Mouse (Mus musculus) hindbrain, embryonic 15.5 days (tissue): ENCODE results near the gene Sfrp5. TPM values are rescaled to one million over a fixed set of nuclear protein-coding genes. Genes with fewer than 3 reads are reported as not detected.

Experiments
- ATAC-seq: fragments of 200-750 bp; cut with Nextera tagmentation; 2 replicates; pipeline ENCODE4 v1.8.0; 2017; ENCODE audit warnings: low read depth, moderate number of reproducible peaks, moderate TSS enrichment; ENCODE audit not compliant: low FRiP score
- H3K27ac ChIP-seq: fragments of 300-500 bp; sonication (generic); replicated peaks from 2 replicates; pipeline ENCODE4 v1.5.1; 2015; ENCODE audit warnings: mild to moderate bottlenecking, inconsistent platforms
- H3K27me3 ChIP-seq: fragments of 300-500 bp; sonication (generic); 2 replicates; pipeline ENCODE4 v1.6.1; 2015; ENCODE audit warnings: control low read depth, inconsistent platforms
- H3K36me3 ChIP-seq: fragments of 300-500 bp; sonication (generic); 2 replicates; pipeline ENCODE4 v1.6.1; 2015; ENCODE audit warnings: control low read depth, inconsistent platforms
- H3K4me1 ChIP-seq: fragments of 300-500 bp; sonication (generic); replicated peaks from 2 replicates; pipeline ENCODE4 v1.6.1; 2015; ENCODE audit warnings: control low read depth, inconsistent platforms
- H3K4me2 ChIP-seq: fragments of 300-500 bp; sonication (generic); 2 replicates; pipeline ENCODE4 v1.6.1; 2015; ENCODE audit warnings: moderate library complexity, mild to moderate bottlenecking, inconsistent platforms
- H3K4me3 ChIP-seq: fragments of 300-500 bp; sonication (generic); 2 replicates; pipeline ENCODE4 v1.5.1; 2015; ENCODE audit warnings: mild to moderate bottlenecking, inconsistent platforms
- H3K9ac ChIP-seq: fragments of 300-500 bp; sonication (generic); 2 replicates; pipeline ENCODE4 v1.6.1; 2015; ENCODE audit warnings: inconsistent platforms
- H3K9me3 ChIP-seq: fragments of 300-500 bp; sonication (generic); 2 replicates; pipeline ENCODE4 v1.6.1; 2016; ENCODE audit warnings: control low read depth, inconsistent platforms
- WGBS: fragments of 180-500 bp; shearing (Covaris S2); methylation state at CpG from one replicate; pipeline ENCODE4 v1.1.7; 2015; 5-methylcytosine and 5-hydroxymethylcytosine counted together
- polyA plus RNA-seq: library from polyadenylated mRNA; unstranded; fragments of >200 nt; fragmentation: Nextera tagmentation; extraction: Ambion mirVana; gene quantifications from 2 replicates; pipeline ENCODE4 v1.2.1, GENCODE M21; 2015

Gene Sfrp5
- polyA plus RNA-seq, 1 experiment from 2014 or later, result 3.2 TPM

DNA sequence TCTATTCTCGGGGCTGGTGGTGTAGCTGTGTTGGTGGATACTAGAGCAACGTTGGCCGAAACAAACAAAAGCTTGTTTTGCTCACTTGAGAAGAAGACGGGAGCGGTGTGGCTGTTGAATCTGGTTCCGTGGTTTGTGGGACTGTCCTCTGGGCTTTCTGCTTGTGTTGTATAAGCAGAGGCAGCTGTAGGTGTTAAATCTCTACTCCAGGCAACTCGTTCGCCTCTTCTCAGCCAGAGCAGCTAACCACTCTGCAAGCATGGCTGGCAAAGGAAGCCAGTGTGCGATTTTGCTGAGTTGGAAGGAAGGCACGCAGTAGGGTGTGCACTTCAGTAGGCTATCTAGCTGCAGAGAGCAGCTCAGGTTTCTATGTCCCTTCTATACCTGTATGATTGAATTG, 24.4 kb upstream of the Sfrp5 start:
- H3K4me2 ChIP-seq, result no peak overlapping the region
- ATAC-seq, result no peak
- H3K9me3 ChIP-seq, result no peaks in the 10 kb centered on the region
- no peak overlapping the region for H3K27ac ChIP-seq
- no peaks in the 10 kb centered on the region for H3K36me3 ChIP-seq
- no peak overlapping the region for H3K9ac ChIP-seq
- WGBS, result 88% methylated on average over 10 of the region's 10 CpGs
- no peaks in the 10 kb centered on the region for H3K27me3 ChIP-seq
- peaks cover 9% of the 10 kb centered on the region for H3K4me1 ChIP-seq
- no peak overlapping the region for H3K4me3 ChIP-seq

DNA sequence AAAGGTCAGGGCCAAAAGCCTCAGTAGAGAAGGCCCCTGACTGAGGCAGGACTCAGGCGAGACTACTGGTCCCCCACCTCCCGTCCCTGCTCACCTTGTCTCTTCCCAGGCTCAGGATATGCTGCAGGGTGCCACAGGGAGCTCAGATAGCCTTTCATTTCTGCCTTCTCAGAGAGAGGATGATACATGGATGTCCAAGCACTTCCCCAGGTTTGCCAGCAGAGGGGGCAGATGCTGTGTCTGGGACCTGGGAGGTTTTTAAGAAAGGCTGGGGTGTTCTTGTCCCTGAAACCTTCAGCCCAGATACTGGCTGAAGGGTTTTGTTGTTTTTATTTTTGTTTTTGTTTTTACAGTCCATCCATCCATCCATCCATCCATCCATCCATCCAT, 15.3 kb upstream of the Sfrp5 start:
- no peaks in the 10 kb centered on the region for H3K4me1 ChIP-seq
- ATAC-seq, result peak; percentile 63; the same call in 1 of the 2 replicates
- no peak overlapping the region for H3K9ac ChIP-seq
- no peak overlapping the region for H3K4me2 ChIP-seq
- H3K36me3 ChIP-seq, result no peaks in the 10 kb centered on the region
- WGBS, result 5% methylated on average over 2 of the region's 2 CpGs
- no peaks in the 10 kb centered on the region for H3K27me3 ChIP-seq
- no peak overlapping the region for H3K27ac ChIP-seq
- H3K4me3 ChIP-seq, result no peak overlapping the region
- no peaks in the 10 kb centered on the region for H3K9me3 ChIP-seq

DNA sequence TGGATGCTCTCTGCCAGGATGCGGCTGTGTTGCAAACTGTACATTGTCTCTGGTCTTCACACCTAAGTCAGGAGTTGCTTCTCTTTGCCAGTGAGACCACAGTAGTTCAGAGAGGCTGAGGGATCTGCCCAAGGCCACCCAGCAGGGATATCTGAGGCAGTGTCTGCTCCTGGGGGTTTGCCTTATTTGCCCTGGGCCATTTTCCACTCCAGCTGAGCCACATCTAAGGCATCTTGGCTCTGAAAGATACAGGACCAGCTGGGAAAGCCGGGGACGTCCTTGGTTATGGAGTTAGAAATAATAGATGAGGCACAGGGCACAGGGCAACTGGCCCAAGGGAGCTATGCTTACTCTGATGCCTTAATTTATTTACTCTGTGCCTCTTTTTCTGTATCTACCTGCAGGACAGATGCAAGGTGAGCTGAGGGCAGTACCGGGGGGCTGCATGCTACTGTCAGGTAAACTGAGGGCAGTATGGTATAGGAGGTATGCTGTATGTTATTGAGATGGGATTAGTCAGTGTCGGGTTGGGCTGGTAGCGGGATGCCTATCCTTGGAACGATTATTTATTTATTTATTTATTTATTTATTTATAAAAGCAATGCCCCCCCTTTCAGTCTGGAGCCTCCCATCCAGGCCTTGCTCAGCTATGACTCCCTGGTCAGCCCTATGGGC, 14.8 kb upstream of the Sfrp5 start:
- Histone ChIP-seq H3K4me3 (no peak overlapping the region), H3K4me2 (no peak overlapping the region), H3K27ac (no peak overlapping the region), H3K9ac (no peak overlapping the region), H3K36me3 (no peaks in the 10 kb centered on the region), H3K4me1 (no peaks in the 10 kb centered on the region), H3K27me3 (no peaks in the 10 kb centered on the region), H3K9me3 (no peaks in the 10 kb centered on the region)
- 72% methylated on average over 7 of the region's 7 CpGs for WGBS
- peak; percentile 30; the same call in 1 of the 2 replicates for ATAC-seq

DNA sequence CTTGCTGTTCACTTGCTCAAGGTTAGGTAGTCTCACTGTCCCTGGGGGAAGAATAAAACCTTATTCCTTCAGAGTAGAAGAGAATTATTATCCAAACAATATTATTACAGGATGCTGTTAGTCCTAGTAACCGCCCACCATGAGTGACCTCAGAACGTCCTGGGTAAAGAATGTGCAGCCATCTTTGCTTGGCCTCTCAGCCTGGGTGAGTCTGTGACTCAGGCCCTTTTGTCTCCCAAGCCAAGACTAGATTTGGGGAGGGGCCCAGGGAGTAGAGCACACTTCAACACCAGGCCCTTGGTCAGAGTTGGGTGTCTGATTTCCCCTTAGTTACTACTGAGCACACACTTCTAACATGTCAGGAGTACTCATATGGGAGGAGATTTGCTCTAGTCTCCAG, 12.5 kb upstream of the Sfrp5 start:
- no peak overlapping the region for H3K9ac ChIP-seq
- no peak for ATAC-seq
- WGBS, result 81% methylated on average over 2 of the region's 2 CpGs

DNA sequence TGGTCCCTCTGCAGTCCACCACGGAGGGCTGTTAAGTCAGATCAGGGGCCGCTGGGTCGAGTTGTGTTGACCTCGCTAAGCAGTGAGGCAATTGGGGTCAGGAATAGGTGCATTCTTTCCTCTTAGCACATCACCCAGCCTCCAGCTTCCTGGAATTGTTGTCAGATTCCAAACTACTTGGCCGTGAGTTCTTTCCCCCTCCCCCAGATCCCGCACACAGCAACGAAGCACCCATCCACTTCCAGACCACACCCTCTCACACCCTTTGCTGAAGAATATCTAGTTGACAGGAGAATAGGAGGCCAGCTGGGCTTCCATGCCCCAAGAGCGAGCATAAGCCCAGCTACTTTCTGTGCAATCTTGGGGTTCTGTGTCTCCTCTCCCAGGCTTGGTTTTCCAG, 9.9 kb upstream of the Sfrp5 start:
- H3K4me2 ChIP-seq, result no peak overlapping the region
- no peak overlapping the region for H3K9ac ChIP-seq
- no peak overlapping the region for H3K4me3 ChIP-seq
- no peak overlapping the region for H3K27ac ChIP-seq
- ATAC-seq, result no peak
- H3K9me3 ChIP-seq, result no peaks in the 10 kb centered on the region
- no peaks in the 10 kb centered on the region for H3K36me3 ChIP-seq
- no peaks in the 10 kb centered on the region for H3K27me3 ChIP-seq
- H3K4me1 ChIP-seq, result peaks cover 7% of the 10 kb centered on the region; the same call in 1 of the 2 replicates
- WGBS, result 25% methylated on average over 8 of the region's 8 CpGs

More for the DNA sequence above, 12.5 kb upstream of the Sfrp5 start:
- H3K4me1 ChIP-seq, result peaks cover 4% of the 10 kb centered on the region; the same call in 1 of the 2 replicates
- H3K27ac ChIP-seq, result no peak overlapping the region
- no peaks in the 10 kb centered on the region for H3K27me3 ChIP-seq
- no peak overlapping the region for H3K4me2 ChIP-seq
- no peak overlapping the region for H3K4me3 ChIP-seq
- H3K36me3 ChIP-seq, result no peaks in the 10 kb centered on the region
- H3K9me3 ChIP-seq, result no peaks in the 10 kb centered on the region

DNA sequence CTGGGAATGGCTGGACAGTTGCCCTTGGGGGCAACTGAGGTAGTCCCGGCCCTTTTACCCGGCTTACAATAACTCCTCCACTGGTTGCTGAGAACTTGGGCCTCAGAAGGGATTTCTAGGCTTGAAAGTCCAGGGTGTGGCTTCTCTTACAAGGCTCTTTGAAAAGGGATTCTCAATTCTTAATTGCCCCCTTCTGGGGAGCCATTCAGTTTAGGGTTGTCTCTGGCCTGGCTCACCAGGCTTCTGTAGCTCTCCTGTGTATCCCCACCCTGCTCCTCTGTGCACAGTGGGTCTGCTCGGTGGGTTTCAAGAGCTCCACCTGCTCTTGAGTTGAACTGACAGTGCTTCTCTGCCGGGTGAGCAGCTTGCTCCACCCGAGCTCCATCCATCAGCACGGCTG, 7.9 kb upstream of the Sfrp5 start:
- ATAC-seq, result no peak
- peaks cover 7% of the 10 kb centered on the region; the same call in 1 of the 2 replicates for H3K4me1 ChIP-seq
- 58% methylated on average over 6 of the region's 6 CpGs for WGBS
- no peak overlapping the region for H3K9ac ChIP-seq
- H3K4me3 ChIP-seq, result no peak overlapping the region
- H3K27ac ChIP-seq, result no peak overlapping the region
- no peaks in the 10 kb centered on the region for H3K36me3 ChIP-seq
- H3K27me3 ChIP-seq, result no peaks in the 10 kb centered on the region
- no peak overlapping the region for H3K4me2 ChIP-seq
- H3K9me3 ChIP-seq, result no peaks in the 10 kb centered on the region

DNA sequence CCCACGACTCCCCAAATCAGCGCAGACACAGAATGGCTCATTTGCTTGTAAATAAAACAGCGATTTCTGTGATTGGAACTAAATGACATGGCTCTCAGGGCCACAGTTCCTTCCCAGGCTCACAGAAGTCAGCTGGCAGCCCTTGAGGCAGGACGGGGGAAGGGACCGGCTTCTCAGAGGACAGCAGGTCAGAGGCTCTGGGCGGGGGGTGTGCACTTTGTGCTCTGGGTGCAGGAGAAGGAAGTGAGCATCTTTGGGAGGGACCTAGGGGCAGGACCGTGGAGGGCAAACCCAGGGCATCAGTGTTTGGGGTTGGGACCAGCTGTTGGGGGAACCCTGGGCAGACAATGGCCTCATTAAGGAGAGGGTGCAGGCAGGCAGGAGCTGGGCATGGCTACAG, 7.4 kb upstream of the Sfrp5 start:
- Histone ChIP-seq H3K4me3 (no peak overlapping the region), H3K9ac (no peak overlapping the region), H3K4me1 (peaks cover 8% of the 10 kb centered on the region), H3K27me3 (no peaks in the 10 kb centered on the region), H3K27ac (no peak overlapping the region), H3K4me2 (no peak overlapping the region), H3K36me3 (no peaks in the 10 kb centered on the region), H3K9me3 (no peaks in the 10 kb centered on the region)
- 51% methylated on average over 7 of the region's 7 CpGs for WGBS
- ATAC-seq, result no peak; the same call in 1 of the 2 replicates

DNA sequence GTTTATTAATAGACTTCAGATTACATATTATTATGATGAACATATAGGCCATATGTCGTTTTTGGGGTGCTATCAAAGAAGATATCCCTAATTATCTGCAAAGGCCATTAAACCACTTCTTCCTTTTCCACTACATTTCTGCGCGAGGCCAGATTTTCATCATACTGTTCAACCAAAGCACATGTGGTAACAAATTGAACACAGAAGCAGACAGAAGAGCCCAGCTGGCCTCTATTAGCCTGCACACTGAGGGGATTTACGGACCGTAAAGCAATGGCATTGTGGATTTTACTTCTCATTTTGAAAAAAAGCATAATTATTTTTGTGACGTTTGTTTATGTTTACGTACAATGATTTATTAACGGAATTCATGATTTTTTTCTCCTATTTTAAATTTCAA, 3.1 kb upstream of the Sfrp5 start:
- Histone ChIP-seq H3K27me3 (peaks cover 40% of the 10 kb centered on the region), H3K9ac (no peak overlapping the region), H3K9me3 (no peaks in the 10 kb centered on the region), H3K4me3 (no peak overlapping the region), H3K36me3 (no peaks in the 10 kb centered on the region), H3K4me2 (no peak overlapping the region), H3K4me1 (peaks cover 26% of the 10 kb centered on the region), H3K27ac (no peak overlapping the region)
- no peak for ATAC-seq
- 62% methylated on average over 8 of the region's 8 CpGs for WGBS

DNA sequence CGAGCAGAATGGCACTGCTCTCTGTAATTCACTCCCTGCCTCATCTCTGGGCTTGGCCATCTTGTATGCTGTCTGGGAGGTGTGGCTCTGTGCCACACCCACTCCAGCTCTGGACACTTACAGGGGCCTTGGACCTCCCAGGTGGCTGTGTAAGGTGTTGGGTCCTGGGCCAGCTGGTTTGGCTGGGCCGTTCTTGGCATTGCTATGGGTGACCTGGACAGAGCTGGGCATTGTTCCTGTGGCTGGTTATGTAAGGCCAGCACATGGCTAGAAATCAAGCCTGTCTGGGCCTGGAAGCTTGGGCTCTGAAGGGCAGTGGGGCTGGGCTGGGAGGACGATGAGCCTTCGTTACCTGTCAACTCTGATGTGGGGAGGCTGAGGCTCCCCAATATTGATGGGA, 2.3 kb upstream of the Sfrp5 start:
- no peak overlapping the region for H3K9ac ChIP-seq
- ATAC-seq, result no peak
- peaks cover 20% of the 10 kb centered on the region for H3K4me1 ChIP-seq
- H3K4me3 ChIP-seq, result no peak overlapping the region
- peaks cover 49% of the 10 kb centered on the region for H3K27me3 ChIP-seq
- no peaks in the 10 kb centered on the region for H3K9me3 ChIP-seq
- H3K4me2 ChIP-seq, result no peak overlapping the region
- no peak overlapping the region for H3K27ac ChIP-seq
- 89% methylated on average over 4 of the region's 4 CpGs for WGBS
- no peaks in the 10 kb centered on the region for H3K36me3 ChIP-seq

DNA sequence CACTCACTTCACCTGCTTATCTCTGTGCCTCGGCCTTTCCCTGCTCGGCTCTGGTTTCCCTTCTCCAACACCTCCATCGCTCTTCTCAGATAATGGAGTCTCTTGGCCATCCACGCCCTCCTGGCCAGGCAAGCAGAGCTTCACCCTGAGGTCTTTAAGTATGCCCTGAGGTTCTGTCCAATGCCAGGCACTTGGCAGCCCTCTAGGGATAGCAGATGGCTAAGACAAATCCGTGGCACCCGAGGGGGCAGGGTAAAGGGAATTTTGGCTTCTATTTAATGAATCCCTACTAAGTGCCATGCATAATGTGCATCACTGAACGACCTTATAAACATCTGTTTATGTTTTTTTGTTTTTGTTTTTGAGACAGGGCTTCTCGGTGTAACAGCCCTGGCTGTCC, 415 bp upstream of the Sfrp5 start:
- no peak for ATAC-seq
- peaks cover 57% of the 10 kb centered on the region for H3K27me3 ChIP-seq
- no peak overlapping the region for H3K27ac ChIP-seq
- no peaks in the 10 kb centered on the region for H3K36me3 ChIP-seq
- WGBS, result 40% methylated on average over 8 of the region's 8 CpGs
- peaks cover 20% of the 10 kb centered on the region for H3K4me1 ChIP-seq
- H3K4me2 ChIP-seq, result peak overlapping the region; percentile 55; the same call in 1 of the 2 replicates
- H3K9me3 ChIP-seq, result no peaks in the 10 kb centered on the region
- H3K4me3 ChIP-seq, result peak overlapping the region; percentile 30; the same call in 1 of the 2 replicates
- H3K9ac ChIP-seq, result no peak overlapping the region

DNA sequence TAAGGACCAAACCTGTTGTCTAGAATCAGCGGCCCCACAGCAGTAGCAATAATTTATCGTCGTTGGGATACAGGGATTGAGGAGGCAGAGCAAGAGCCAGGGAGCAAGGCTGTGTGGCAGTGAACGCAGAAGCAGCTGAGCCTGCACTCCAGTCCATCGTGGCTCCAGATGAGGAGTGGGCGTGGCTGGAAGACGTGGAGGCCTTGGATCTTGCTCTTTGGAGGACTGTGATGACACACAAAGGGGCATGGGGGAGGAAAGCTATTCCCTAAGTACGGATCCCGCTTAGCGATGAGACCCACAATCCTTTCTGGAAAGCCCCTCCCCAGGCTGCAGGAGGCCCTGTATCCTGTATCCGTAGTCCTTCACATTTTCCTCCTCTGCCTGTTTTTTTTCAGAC, 4.0 kb downstream of the Sfrp5 start:
- Histone ChIP-seq H3K4me3 (no peak overlapping the region), H3K27ac (no peak overlapping the region), H3K27me3 (peaks cover 44% of the 10 kb centered on the region), H3K9ac (no peak overlapping the region), H3K9me3 (no peaks in the 10 kb centered on the region), H3K4me2 (no peak overlapping the region), H3K36me3 (no peaks in the 10 kb centered on the region), H3K4me1 (peaks cover 17% of the 10 kb centered on the region)
- 48% methylated on average over 11 of the region's 11 CpGs for WGBS
- ATAC-seq, result no peak

DNA sequence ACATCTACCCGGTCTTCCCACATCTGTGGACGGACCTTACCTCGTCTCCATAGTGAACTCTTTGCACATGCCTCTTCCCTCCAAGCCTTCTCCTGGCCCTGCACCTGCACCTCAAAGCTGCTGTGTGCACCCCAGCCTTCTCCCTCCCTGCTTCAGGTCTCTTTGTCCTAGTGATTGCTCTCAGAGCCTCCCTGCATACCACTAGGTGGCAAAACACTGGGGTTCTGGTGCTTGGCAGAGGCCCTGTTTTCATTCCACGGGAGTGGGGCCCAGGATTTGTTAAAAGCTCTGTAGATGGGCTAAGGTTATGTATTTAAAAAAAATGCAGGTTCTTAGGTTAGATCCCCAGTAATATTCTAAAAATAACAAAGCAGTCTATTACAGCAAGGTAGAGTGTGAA, 5.0 kb downstream of the Sfrp5 start:
- no peak for ATAC-seq
- 67% methylated on average over 4 of the region's 4 CpGs for WGBS

DNA sequence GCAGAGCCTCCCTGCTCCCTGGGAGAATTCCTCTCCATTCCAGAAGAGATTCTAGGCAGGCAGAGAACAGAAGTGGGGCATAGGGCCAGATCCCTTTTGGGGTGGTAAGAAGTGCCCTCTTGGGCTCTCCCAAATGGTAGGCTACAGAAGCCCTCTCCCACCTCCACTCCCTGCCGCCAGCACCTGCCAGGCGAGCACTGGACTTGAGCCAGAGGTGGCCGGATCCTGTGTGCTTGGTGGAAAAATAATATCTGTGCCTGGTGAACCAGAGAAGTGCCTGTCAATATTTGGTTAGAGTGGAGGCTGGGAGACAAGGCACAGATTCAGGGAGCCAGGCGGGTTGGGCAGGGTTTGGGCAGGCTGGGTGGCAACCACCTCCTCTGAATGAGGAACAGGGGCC, 5.7 kb downstream of the Sfrp5 start:
- Histone ChIP-seq H3K36me3 (peaks cover 9% of the 10 kb centered on the region; the same call in 1 of the 2 replicates), H3K9me3 (no peaks in the 10 kb centered on the region), H3K4me3 (no peak overlapping the region), H3K4me1 (peaks cover 5% of the 10 kb centered on the region), H3K27me3 (peaks cover 28% of the 10 kb centered on the region), H3K9ac (no peak overlapping the region), H3K4me2 (no peak overlapping the region), H3K27ac (no peak overlapping the region)
- ATAC-seq, result no peak
- 83% methylated on average over 4 of the region's 4 CpGs for whole genome bisulfite sequencing

More for the DNA sequence above, 5.0 kb downstream of the Sfrp5 start:
- H3K36me3 ChIP-seq, result peaks cover 3% of the 10 kb centered on the region; the same call in 1 of the 2 replicates
- no peak overlapping the region for H3K4me3 ChIP-seq
- no peaks in the 10 kb centered on the region for H3K9me3 ChIP-seq
- H3K27ac ChIP-seq, result no peak overlapping the region
- H3K4me2 ChIP-seq, result no peak overlapping the region
- H3K27me3 ChIP-seq, result peaks cover 35% of the 10 kb centered on the region
- no peak overlapping the region for H3K9ac ChIP-seq
- H3K4me1 ChIP-seq, result peaks cover 12% of the 10 kb centered on the region
